Mouse (Mus musculus): Measurements from ENCODE around the gene Ablim1. TPM values are rescaled to one million over a fixed set of nuclear protein-coding genes. Genes with fewer than 3 reads are reported as not detected.

Ablim1 gene
- polyA plus RNA-seq, 1 experiment from 2014 or later = 35.8 TPM

DNA sequence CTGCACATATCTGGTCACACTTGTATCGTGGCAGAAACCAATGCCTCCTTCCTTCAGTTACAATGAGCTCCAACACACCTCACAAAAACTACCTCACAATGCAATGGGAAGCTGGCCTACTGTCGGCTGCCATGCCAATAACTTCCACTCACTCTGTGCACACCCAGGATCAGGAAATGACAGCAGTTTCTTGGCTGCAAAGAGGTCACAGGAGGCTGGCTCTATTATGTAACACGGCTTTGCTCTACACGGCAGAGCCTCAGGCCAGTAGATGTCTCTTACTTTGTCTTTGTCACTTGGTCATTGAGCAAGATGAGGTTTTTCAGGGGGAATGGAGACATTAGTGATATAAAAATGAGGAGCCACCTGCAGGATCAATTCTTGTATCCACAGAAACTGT, 126.2 kb downstream of the Ablim1 start:
- Histone ChIP-seq H3K4me3 (replicated peaks) (no peak overlapping the region), H3K9me3 (replicated peaks) (no peaks in the 10 kb centered on the region), H3K36me3 (no peaks in the 10 kb centered on the region), H3K9ac (no peak overlapping the region), H3K27ac (no peak overlapping the region), H3K4me2 (no peak overlapping the region), H3K27me3 (no peaks in the 10 kb centered on the region), H3K4me1 (peaks cover 16% of the 10 kb centered on the region; the same call in 1 of the 2 replicates)
- ATAC-seq (replicated peaks; ENCODE audit: low FRiP score) = no peak
- 81% methylated on average over 4 of the region's 4 CpGs for WGBS

- no peaks in the 10 kb centered on the region for H3K27me3 ChIP-seq
- H3K4me2 ChIP-seq = no peak overlapping the region
- no peak overlapping the region for H3K27ac ChIP-seq
- H3K4me1 ChIP-seq = peaks cover 39% of the 10 kb centered on the region
- 69% methylated on average over 3 of the region's 3 CpGs for WGBS
- H3K9ac ChIP-seq = no peak overlapping the region
- H3K36me3 ChIP-seq = no peaks in the 10 kb centered on the region
- no peak overlapping the region for H3K4me3 ChIP-seq (replicated peaks)
- no peak for ATAC-seq (replicated peaks; ENCODE audit: low FRiP score)
- H3K9me3 ChIP-seq (replicated peaks) = no peaks in the 10 kb centered on the region
Measured at GRCm38 (mm10) chr19:57185021-57185420, 129.7 kb downstream of the Ablim1 start.

DNA sequence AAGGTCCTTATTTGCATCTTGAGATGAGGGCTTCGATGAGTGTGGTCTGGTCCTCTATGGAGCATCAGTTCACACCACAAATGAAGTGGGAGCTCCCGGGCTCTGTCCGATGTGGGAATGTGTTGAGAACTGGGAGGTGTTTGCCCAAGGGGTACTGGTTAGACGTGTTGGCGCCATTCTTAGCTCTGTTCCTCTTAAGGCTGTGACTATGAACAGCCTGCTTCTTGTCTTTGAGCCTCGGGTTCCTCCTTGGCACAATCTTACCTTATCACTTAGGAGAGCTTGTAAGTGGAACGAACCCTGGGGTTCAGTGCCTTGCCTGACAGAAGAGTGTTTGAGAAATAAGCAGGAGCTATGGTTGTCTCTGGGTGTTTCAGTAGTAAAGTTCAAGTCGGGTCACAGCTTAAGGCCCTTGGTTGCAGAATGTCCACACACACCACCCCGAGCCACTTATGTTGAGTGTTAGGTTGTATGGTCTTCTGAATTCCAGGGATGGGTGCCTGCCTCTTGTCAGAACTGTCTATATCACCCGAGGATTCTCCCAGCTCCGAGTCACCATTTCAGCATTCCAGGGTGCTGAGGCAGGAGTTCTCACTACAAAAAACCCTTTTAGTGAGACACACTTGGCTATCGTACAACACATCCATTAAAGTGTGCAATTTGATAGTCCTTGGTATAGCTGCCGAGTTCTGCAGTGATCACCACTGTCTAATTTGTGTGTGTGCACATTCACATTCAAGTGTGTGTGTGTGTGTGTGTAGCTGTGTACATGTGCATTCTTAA, 131.6 kb downstream of the Ablim1 start:
- H3K4me3 ChIP-seq (replicated peaks) = no peak overlapping the region
- no peaks in the 10 kb centered on the region for H3K9me3 ChIP-seq (replicated peaks)
- H3K9ac ChIP-seq = no peak overlapping the region
- no peak overlapping the region for H3K4me2 ChIP-seq
- no peak overlapping the region for H3K27ac ChIP-seq
- no peaks in the 10 kb centered on the region for H3K36me3 ChIP-seq
- H3K27me3 ChIP-seq = no peaks in the 10 kb centered on the region
- peaks cover 35% of the 10 kb centered on the region for H3K4me1 ChIP-seq
- 92% methylated on average over 13 of the region's 13 CpGs for WGBS
- ATAC-seq (replicated peaks; ENCODE audit: low FRiP score) = no peak

DNA sequence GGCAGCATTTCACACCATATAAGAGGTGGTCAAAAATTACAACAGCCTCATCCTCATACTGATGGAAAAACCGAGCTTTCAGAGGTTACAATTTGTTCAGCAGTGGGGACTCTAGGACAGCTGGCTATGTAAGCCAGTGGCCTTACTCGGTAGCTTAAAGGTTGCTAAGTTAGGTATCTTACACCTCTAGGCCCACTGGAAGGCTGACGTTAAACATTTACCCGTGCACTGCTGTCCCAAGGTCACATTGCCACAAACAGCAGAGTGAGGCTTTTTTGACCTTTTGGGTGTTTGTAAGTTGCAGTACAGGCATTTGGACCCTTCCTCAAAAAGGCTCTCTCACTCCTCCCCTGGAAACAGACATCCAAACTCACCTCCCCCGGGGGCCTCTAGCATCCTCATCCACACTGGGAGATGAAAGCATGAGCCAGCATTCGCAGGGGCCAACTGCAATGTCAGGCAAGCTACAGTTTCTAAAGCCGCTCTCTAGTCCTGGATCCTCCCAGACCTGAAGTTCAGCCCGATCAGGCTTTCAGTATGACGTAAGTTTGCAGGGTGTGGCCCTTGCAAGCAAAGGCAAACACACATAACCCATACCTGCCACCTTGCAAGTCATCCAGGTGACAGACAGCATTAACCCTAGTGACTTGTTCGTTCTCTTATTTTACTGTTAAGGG, 132.7 kb downstream of the Ablim1 start:
- Histone ChIP-seq H3K4me2 (no peak overlapping the region), H3K4me3 (replicated peaks) (no peak overlapping the region), H3K4me1 (peaks cover 35% of the 10 kb centered on the region), H3K27me3 (no peaks in the 10 kb centered on the region), H3K36me3 (no peaks in the 10 kb centered on the region), H3K9me3 (replicated peaks) (no peaks in the 10 kb centered on the region), H3K27ac (peak overlapping the region; percentile 63), H3K9ac (no peak overlapping the region)
- peak; percentile 77 for ATAC-seq (replicated peaks; ENCODE audit: low FRiP score)
- 79% methylated on average over 10 of the region's 10 CpGs for WGBS

- ATAC-seq (replicated peaks; ENCODE audit: low FRiP score) = peak; percentile 50
- H3K9me3 ChIP-seq (replicated peaks) = no peaks in the 10 kb centered on the region
- no peaks in the 10 kb centered on the region for H3K36me3 ChIP-seq
- H3K9ac ChIP-seq = no peak overlapping the region
- H3K27ac ChIP-seq = peak overlapping the region; percentile 63
- H3K27me3 ChIP-seq = no peaks in the 10 kb centered on the region
- WGBS = 57% methylated on average over 6 of the region's 6 CpGs
- H3K4me3 ChIP-seq (replicated peaks) = no peak overlapping the region
- no peak overlapping the region for H3K4me2 ChIP-seq
- peaks cover 35% of the 10 kb centered on the region for H3K4me1 ChIP-seq
Measured at GRCm38 (mm10) chr19:57181317-57181716, 133.4 kb downstream of the Ablim1 start.

GRCm38 (mm10) chr19:57180908-57181307, 133.8 kb downstream of the Ablim1 start:
- H3K27ac ChIP-seq = peak overlapping the region; percentile 63
- no peaks in the 10 kb centered on the region for H3K36me3 ChIP-seq
- H3K4me1 ChIP-seq = peaks cover 35% of the 10 kb centered on the region
- no peak overlapping the region for H3K9ac ChIP-seq
- WGBS = 81% methylated on average over 3 of the region's 3 CpGs
- H3K27me3 ChIP-seq = no peaks in the 10 kb centered on the region
- no peak overlapping the region for H3K4me3 ChIP-seq (replicated peaks)
- no peaks in the 10 kb centered on the region for H3K9me3 ChIP-seq (replicated peaks)
- no peak overlapping the region for H3K4me2 ChIP-seq
- 0 out of 2 replicates have a peak, but pooled peaks have one; percentile 30 for ATAC-seq (replicated peaks; ENCODE audit: low FRiP score)

- Histone ChIP-seq H3K4me3 (replicated peaks) (no peak overlapping the region), H3K27me3 (no peaks in the 10 kb centered on the region), H3K4me1 (peaks cover 32% of the 10 kb centered on the region), H3K9me3 (replicated peaks) (no peaks in the 10 kb centered on the region), H3K9ac (no peak overlapping the region), H3K27ac (peak overlapping the region; percentile 63), H3K36me3 (no peaks in the 10 kb centered on the region), H3K4me2 (no peak overlapping the region)
- 64% methylated on average over 9 of the region's 9 CpGs for WGBS
- ATAC-seq (replicated peaks; ENCODE audit: low FRiP score) = no peak
Measured at GRCm38 (mm10) chr19:57180333-57180732, 134.4 kb downstream of the Ablim1 start.

GRCm38 (mm10) chr19:57179269-57179668, 135.4 kb downstream of the Ablim1 start:
- Histone ChIP-seq H3K4me2 (no peak overlapping the region), H3K27me3 (no peaks in the 10 kb centered on the region), H3K4me3 (replicated peaks) (no peak overlapping the region), H3K36me3 (no peaks in the 10 kb centered on the region), H3K9ac (no peak overlapping the region), H3K27ac (peak overlapping the region; percentile 22; the same call in 1 of the 2 replicates), H3K9me3 (replicated peaks) (no peaks in the 10 kb centered on the region), H3K4me1 (peaks cover 37% of the 10 kb centered on the region)
- 72% methylated on average over 7 of the region's 7 CpGs for WGBS
- no peak for ATAC-seq (replicated peaks; ENCODE audit: low FRiP score)

GRCm38 (mm10) chr19:57177334-57177733, 137.4 kb downstream of the Ablim1 start:
- ATAC-seq (replicated peaks; ENCODE audit: low FRiP score) = no peak

DNA sequence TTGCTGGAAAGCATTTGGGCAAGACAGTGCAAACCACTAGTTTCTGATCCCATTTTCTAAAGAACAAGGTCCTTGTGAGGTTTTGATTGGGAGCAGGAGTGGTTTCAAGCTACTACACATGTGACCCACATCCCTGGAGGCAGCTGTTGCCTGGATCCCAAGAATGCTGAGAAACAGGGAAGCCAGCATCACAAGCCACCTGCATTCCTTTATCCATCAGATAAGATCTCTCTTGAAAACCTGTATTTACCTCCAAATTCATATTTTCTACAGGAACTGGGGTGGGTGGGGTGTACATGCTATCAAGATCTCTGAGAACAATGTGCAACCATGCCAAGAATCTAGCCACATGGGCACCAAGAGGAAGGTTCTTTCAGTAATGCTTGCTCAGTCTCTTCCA, 139.6 kb downstream of the Ablim1 start:
- Histone ChIP-seq H3K36me3 (no peaks in the 10 kb centered on the region), H3K9ac (no peak overlapping the region), H3K27me3 (no peaks in the 10 kb centered on the region), H3K27ac (peak overlapping the region; percentile 54), H3K4me3 (replicated peaks) (no peak overlapping the region), H3K9me3 (replicated peaks) (no peaks in the 10 kb centered on the region), H3K4me2 (no peak overlapping the region), H3K4me1 (peaks cover 19% of the 10 kb centered on the region)
- ATAC-seq (replicated peaks; ENCODE audit: low FRiP score) = no peak

More at GRCm38 (mm10) chr19:57177334-57177733, 137.4 kb downstream of the Ablim1 start:
- no peak overlapping the region for H3K9ac ChIP-seq
- no peak overlapping the region for H3K27ac ChIP-seq
- H3K4me2 ChIP-seq = no peak overlapping the region
- H3K36me3 ChIP-seq = no peaks in the 10 kb centered on the region
- peaks cover 42% of the 10 kb centered on the region for H3K4me1 ChIP-seq
- no peak overlapping the region for H3K4me3 ChIP-seq (replicated peaks)
- no peaks in the 10 kb centered on the region for H3K9me3 ChIP-seq (replicated peaks)
- 60% methylated on average over 6 of the region's 6 CpGs for WGBS
- no peaks in the 10 kb centered on the region for H3K27me3 ChIP-seq

DNA sequence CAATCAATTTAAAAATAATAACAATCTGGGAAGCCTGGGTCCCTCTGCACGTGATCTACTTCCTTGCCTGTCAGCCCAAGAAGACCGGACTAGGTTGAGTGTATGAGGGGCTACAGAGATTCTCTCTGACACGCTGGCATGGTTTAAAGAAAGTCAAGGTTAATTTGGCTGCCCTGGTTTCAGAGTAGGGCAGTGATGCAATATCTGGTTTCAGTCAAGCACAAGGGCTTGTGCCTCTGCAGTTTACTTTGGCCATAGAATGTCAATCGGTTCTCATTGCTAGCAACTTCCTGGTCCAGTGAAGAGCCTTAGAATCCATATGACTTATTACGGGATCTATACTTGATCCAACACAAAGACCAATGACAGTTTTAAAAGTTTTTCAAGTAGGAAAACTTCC, 140.2 kb downstream of the Ablim1 start:
- no peak overlapping the region for H3K4me3 ChIP-seq (replicated peaks)
- H3K4me1 ChIP-seq = peaks cover 14% of the 10 kb centered on the region
- WGBS = 65% methylated on average over 5 of the region's 5 CpGs
- peak overlapping the region; percentile 7; the same call in 1 of the 2 replicates for H3K27ac ChIP-seq
- ATAC-seq (replicated peaks; ENCODE audit: low FRiP score) = no peak
- no peaks in the 10 kb centered on the region for H3K36me3 ChIP-seq
- H3K9ac ChIP-seq = no peak overlapping the region
- no peak overlapping the region for H3K4me2 ChIP-seq
- H3K9me3 ChIP-seq (replicated peaks) = no peaks in the 10 kb centered on the region
- no peaks in the 10 kb centered on the region for H3K27me3 ChIP-seq

DNA sequence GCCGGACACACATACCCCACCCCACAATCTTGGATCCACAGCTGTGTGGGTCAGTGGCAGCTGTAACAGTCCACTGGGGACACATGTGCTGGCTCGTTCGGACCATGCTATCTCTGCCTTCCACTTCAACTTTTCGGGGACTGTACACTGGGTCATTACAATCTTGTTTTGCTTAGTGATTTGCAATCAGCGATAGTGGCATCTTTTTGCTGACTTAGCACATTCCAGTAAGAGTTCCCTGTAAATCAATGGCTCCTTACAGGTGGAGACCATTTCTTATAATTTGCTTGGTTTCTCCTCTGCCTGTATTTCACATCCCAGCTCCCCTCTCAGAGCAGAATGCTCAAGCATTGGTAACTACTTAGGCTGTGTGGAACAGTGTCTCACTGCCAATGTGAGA, 140.7 kb downstream of the Ablim1 start:
- no peaks in the 10 kb centered on the region for H3K27me3 ChIP-seq
- ATAC-seq (replicated peaks; ENCODE audit: low FRiP score) = no peak

More for the DNA sequence above, 140.7 kb downstream of the Ablim1 start:
- WGBS = 47% methylated on average over 5 of the region's 5 CpGs
- H3K9me3 ChIP-seq (replicated peaks) = no peaks in the 10 kb centered on the region
- peaks cover 13% of the 10 kb centered on the region for H3K4me1 ChIP-seq
- H3K9ac ChIP-seq = no peak overlapping the region
- peak overlapping the region; percentile 7; the same call in 1 of the 2 replicates for H3K27ac ChIP-seq
- H3K4me3 ChIP-seq (replicated peaks) = no peak overlapping the region
- no peaks in the 10 kb centered on the region for H3K36me3 ChIP-seq
- no peak overlapping the region for H3K4me2 ChIP-seq
